Mouse (Mus musculus): ENCODE measurements around the gene Nlrc4. TPM values are rescaled to one million over a fixed set of nuclear protein-coding genes. Genes with fewer than 3 reads are reported as not detected.
"Not testable (repeated sequence)": the region's sequence is repeated elsewhere in the genome, so short reads cannot be mapped to it uniquely, and the experiment has no call there.

Gene Nlrc4
- total and polyA plus RNA-seq, 3 experiments, result 1.9 to 6.0 (median 3.3) TPM

GRCm38 (mm10) chr17:74480361-74481069 is 21.6 kb upstream of the Nlrc4 start:
- dilution Hi-C loops (cut with MboI; ENCODE audit: extremely low pct_ligation_motif_present, extremely low pct_unique_long_range_greater_than_20kb, low sequenced_read_pairs) (no loop called here), in situ Hi-C loops (cut with MboI; ENCODE audit: low pct_ligation_motif_present, low pct_unique_long_range_greater_than_20kb, low sequenced_read_pairs) (no loop called here)
- TF ChIP-seq EP300 (IDR thresholded peaks at IDR 0.05; ENCODE audit: low read length), result no peak
- no peak for TF ChIP-seq TCF12 (IDR thresholded peaks at IDR 0.05; ENCODE audit: low read depth, low read length)
- TF ChIP-seq CTCF (conservative IDR thresholded peaks at IDR 0.05 in 1 of 2, IDR thresholded peaks at IDR 0.05 in 1 of 2; ENCODE audit: low read depth in 2 of 2, low read length in 2 of 2), result no peak
- TF ChIP-seq RAD21 (IDR thresholded peaks at IDR 0.05; ENCODE audit: low read depth, low read length), result no peak
- no peak for TF ChIP-seq ZC3H11A (IDR thresholded peaks at IDR 0.05; ENCODE audit: low read depth, low read length)
- no peak for TF ChIP-seq MAX (IDR thresholded peaks at IDR 0.05; ENCODE audit: low read length)
- TF ChIP-seq JUND (conservative IDR thresholded peaks at IDR 0.05; ENCODE audit: low read depth, low read length), result no peak
- no peak for TF ChIP-seq CHD1 (IDR thresholded peaks at IDR 0.05; ENCODE audit: low read depth, low read length)
- no peak for TF ChIP-seq HCFC1 (IDR thresholded peaks at IDR 0.05; ENCODE audit: low read depth, low read length)
- TF ChIP-seq MAFK (IDR thresholded peaks at IDR 0.05; ENCODE audit: insufficient replicate concordance, low read length), result no peak
- TF ChIP-seq JUN (IDR thresholded peaks at IDR 0.05; ENCODE audit: insufficient read depth, low read depth, low read length), result no peak
- TF ChIP-seq ZMIZ1 (IDR thresholded peaks at IDR 0.05; ENCODE audit: low read depth, low read length), result no peak
- TF ChIP-seq POLR2A (IDR thresholded peaks at IDR 0.05; ENCODE audit: low read depth, low read length), result no peak
- TF ChIP-seq MAZ (IDR thresholded peaks at IDR 0.05; ENCODE audit: low read depth, low read length), result no peak
- no peak for TF ChIP-seq E2F4 (IDR thresholded peaks at IDR 0.05; ENCODE audit: insufficient replicate concordance, low read depth, low read length)
- no peak for DNase-seq (ENCODE audit: extremely low read depth)
- no peaks in the 10 kb centered on the region for H3K4me1 ChIP-seq (ENCODE audit: control insufficient read depth in 1 of 2, insufficient read depth in 2 of 2)
- no peaks in the 10 kb centered on the region for H3K79me2 ChIP-seq (replicated peaks; ENCODE audit: control insufficient read depth, extremely low read depth, insufficient read depth, poor library complexity, severe bottlenecking)
- no peak overlapping the region for H3K9ac ChIP-seq (ENCODE audit: insufficient read depth, low read depth)
- no peaks in the 10 kb centered on the region for H3K27me3 ChIP-seq (replicated peaks)
- H3K9me3 ChIP-seq (replicated peaks; ENCODE audit: low read length), result no peaks in the 10 kb centered on the region
- no peaks in the 10 kb centered on the region for H3K36me3 ChIP-seq (replicated peaks in 1 of 2; ENCODE audit: control insufficient read depth in 1 of 2, insufficient read depth in 1 of 2, low read length in 1 of 2)
- H3K4me3 ChIP-seq (replicated peaks in 1 of 3; ENCODE audit: low read depth in 2 of 3, low read length in 2 of 3, poor library complexity in 1 of 3), result peak overlapping the region in 1 of 3 experiments; percentile 22
- H3K27ac ChIP-seq (ENCODE audit: insufficient read depth, low read depth), result no peak overlapping the region
- no peak overlapping the region for H3K4me2 ChIP-seq (ENCODE audit: insufficient read depth, low read depth, poor library complexity, severe bottlenecking)

GRCm38 (mm10) chr17:74470133-74470532 is 11.2 kb upstream of the Nlrc4 start:
- H3K4me3 ChIP-seq (replicated peaks in 1 of 3; ENCODE audit: low read depth in 2 of 3, low read length in 2 of 3, poor library complexity in 1 of 3); H3K36me3 ChIP-seq (replicated peaks in 1 of 2; ENCODE audit: control insufficient read depth in 1 of 2, insufficient read depth in 1 of 2, low read length in 1 of 2); H3K9me3 ChIP-seq (replicated peaks; ENCODE audit: low read length); H3K79me2 ChIP-seq (replicated peaks; ENCODE audit: control insufficient read depth, extremely low read depth, insufficient read depth, poor library complexity, severe bottlenecking); H3K27ac ChIP-seq (ENCODE audit: insufficient read depth, low read depth); H3K4me1 ChIP-seq (ENCODE audit: control insufficient read depth in 1 of 2, insufficient read depth in 2 of 2); in situ Hi-C loops (cut with MboI; ENCODE audit: low pct_ligation_motif_present, low pct_unique_long_range_greater_than_20kb, low sequenced_read_pairs); H3K4me2 ChIP-seq (ENCODE audit: insufficient read depth, low read depth, poor library complexity, severe bottlenecking); dilution Hi-C loops (cut with MboI; ENCODE audit: extremely low pct_ligation_motif_present, extremely low pct_unique_long_range_greater_than_20kb, low sequenced_read_pairs); H3K9ac ChIP-seq (ENCODE audit: insufficient read depth, low read depth); DNase-seq (ENCODE audit: extremely low read depth); H3K27me3 ChIP-seq (replicated peaks): not testable (repeated sequence)

- dilution Hi-C loops (cut with MboI; ENCODE audit: extremely low pct_ligation_motif_present, extremely low pct_unique_long_range_greater_than_20kb, low sequenced_read_pairs); H3K4me2 ChIP-seq (ENCODE audit: insufficient read depth, low read depth, poor library complexity, severe bottlenecking); H3K79me2 ChIP-seq (replicated peaks; ENCODE audit: control insufficient read depth, extremely low read depth, insufficient read depth, poor library complexity, severe bottlenecking); H3K27me3 ChIP-seq (replicated peaks); in situ Hi-C loops (cut with MboI; ENCODE audit: low pct_ligation_motif_present, low pct_unique_long_range_greater_than_20kb, low sequenced_read_pairs); H3K9ac ChIP-seq (ENCODE audit: insufficient read depth, low read depth); DNase-seq (ENCODE audit: extremely low read depth); H3K4me1 ChIP-seq (ENCODE audit: control insufficient read depth in 1 of 2, insufficient read depth in 2 of 2); H3K4me3 ChIP-seq (replicated peaks in 1 of 3; ENCODE audit: low read depth in 2 of 3, low read length in 2 of 3, poor library complexity in 1 of 3); H3K27ac ChIP-seq (ENCODE audit: insufficient read depth, low read depth); H3K36me3 ChIP-seq (replicated peaks in 1 of 2; ENCODE audit: control insufficient read depth in 1 of 2, insufficient read depth in 1 of 2, low read length in 1 of 2); H3K9me3 ChIP-seq (replicated peaks; ENCODE audit: low read length): not testable (repeated sequence)
Observed at GRCm38 (mm10) chr17:74467981-74468380, 9.0 kb upstream of the Nlrc4 start.
